Mouse (Mus musculus) heart, adult 8-10 months (tissue): ENCODE data around the gene Tenm4. TPM values are rescaled to one million over a fixed set of nuclear protein-coding genes. Genes with fewer than 3 reads are reported as not detected.

Experiments
- DNase-seq: peaks from one replicate; pipeline ENCODE4 v3.0.0; 2022; ENCODE audit warnings: low spot score
- total RNA-seq, 4 experiments: library from RNA; stranded (reverse); gene quantifications; 2 replicates each; pipeline ENCODE4 v1.2.4; 2022

Gene Tenm4
- total RNA-seq, 4 experiments from 2014 or later, result 0.34 to 1.4 (median 1.00) TPM

DNA sequence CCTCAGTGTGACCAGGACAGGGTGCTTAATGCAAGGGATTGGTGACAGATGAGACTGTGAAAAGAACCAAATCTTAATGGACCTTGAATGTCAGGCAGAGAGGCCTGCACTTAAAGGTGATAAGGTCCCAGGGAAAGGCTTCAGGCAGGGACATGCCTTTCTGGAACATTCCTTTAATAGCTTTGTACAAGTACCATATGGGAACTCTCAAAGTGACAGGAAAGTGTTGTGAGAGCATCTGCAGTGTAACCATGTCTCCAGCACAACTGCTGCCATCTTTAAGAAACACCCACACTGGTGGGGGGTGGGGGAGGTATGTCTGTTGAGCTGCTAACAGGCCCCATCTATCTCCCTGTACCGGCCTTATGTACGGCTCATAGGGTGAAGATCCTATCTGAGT lies 506.0 kb downstream of the Tenm4 start:
- no peak for DNase-seq

DNA sequence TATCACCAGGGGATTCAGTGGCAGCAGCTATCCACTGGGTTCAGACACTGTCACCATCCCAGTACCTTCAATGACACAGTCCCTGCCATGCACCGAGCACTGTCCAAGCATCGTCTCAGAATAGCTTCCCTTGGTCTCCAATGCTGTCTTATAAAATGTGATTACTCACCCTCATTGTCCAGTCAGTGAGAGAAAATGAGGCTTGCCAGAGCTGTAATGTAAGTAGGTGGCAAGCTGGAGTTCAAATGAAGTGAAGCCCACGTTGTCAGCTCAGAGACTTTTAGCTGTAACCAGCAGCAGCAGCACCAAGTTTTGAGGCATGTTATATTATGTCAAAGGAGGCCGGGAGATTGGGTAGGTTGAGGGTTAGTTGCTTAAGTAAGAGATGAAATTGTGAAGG lies 507.2 kb downstream of the Tenm4 start:
- no peak for DNase-seq

DNA sequence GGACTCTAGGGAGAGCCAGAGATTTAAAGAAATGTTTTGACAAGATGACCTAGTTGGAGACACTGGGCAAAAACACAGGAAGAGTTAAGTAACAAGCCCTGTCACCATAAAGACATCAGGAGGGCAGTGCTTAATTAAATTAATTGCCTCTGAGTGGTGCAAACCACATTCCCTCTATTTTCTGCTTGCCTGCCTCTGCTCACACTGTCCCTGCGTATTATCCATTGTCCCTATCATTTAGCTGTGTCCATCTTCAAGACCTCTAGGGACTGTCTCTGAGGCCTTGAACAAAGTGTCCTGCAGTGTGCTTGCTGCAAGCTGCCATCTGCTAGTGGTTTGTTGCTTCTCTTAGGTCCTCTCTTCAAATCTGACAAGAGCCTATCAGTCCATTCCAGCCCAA lies 508.7 kb downstream of the Tenm4 start:
- DNase-seq, result no peak

DNA sequence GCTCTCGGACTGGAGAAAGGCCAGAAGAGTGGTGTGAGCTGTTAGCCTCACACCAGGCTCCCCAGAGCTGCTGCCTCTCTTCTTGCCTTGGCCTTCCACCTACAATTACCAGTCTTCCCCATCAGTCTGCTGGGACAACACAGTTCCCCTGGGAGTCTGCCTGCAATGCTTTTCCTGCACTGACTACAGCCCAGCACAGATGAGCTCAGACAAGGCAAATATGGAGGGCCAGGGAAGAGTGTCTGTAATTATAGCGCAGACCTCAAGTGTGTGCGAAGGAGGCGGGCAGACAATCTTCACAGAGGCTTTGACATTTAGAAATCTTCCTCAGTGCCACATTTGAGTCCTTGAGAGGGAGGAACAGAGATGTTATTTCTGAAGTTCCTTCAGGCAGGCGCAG lies 509.4 kb downstream of the Tenm4 start:
- DNase-seq, result no peak

DNA sequence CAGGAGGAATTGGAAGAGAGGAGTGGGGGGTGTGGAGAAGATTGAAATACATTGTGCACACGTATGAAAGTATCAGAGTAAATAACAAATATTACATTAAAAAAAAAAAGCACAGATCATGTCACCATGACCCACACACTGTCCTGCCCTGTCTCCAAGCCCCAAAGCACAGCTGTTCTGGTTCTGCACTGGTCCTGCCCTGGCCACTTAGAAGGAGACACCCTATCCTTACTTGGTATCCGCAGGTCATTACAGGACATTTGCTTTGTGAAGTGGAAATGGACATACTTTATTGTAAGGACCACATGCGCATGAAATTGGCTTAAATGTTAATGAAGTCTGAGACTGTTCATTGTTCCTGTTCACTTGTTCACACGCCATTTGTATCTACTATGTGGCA lies 510.8 kb downstream of the Tenm4 start:
- no peak for DNase-seq

DNA sequence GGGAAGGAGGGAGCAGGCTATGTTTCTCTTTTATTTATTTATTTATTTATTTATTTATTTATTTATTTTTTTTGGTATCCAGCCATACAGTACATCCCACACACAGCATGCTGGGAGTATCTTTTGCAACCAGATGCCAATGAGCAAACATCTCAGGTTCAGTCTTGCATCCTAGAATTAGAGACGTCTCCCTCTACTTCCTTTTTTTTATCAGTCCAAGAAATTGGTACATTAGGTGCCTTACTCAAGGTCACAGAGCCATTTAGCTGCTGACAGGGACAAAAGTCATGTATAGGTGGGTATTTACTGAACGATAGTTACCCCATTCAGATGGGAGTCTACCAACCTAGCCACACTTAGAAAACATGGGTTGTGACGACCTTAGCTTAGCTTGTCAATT lies 517.1 kb downstream of the Tenm4 start:
- no peak for DNase-seq

DNA sequence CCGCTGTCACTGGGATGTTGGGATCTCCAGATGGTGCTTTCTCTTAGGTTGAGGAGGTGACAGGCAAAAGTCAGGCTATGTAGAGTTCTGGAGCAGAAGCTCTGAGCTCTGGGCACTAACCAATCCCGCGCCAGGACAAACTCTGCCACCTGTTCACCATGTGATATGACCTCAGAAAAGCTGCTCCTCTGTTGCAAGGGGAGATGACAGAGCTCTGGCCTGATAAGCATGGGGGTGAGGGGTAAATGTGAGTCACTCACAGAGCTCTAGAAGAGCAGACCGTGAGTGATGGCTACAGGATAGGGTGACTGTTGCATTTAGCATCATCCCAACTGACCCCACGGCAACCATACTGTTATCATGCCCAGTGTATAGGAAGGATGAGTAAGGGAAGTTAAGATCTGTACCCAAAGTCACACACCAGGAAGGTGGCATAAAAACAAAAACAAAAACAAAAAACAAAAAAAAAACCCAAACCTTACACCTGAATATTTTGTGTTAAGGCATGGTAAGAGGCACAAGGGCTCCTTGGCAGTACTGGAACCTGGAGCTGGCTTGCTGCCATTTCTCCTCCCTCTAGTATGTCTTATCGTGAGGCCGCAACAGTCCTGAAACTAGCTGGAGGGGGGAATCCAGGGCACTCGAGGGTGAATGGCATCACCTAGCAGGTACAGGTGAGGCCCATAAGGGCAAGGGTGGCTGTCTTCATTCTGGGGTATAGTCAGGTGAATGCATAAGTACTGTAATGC lies 530.2 kb downstream of the Tenm4 start:
- no peak for DNase-seq

DNA sequence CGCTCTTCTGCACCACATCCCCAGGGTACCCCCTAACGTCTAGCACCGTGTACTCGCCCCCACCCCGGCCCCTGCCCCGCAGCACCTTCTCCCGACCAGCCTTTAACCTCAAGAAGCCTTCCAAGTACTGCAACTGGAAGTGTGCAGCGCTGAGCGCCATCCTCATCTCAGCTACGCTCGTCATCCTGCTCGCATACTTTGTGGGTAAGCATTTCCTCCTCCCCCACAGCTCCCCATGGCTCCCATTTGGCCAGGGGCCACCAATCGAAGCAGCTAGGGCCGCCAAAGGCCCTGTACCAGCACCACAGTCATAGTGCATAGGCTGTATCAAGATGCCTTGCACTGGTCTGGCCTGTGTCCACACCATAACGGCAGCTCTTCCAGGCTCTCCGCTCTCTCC lies 532.9 kb downstream of the Tenm4 start:
- DNase-seq, result no peak

DNA sequence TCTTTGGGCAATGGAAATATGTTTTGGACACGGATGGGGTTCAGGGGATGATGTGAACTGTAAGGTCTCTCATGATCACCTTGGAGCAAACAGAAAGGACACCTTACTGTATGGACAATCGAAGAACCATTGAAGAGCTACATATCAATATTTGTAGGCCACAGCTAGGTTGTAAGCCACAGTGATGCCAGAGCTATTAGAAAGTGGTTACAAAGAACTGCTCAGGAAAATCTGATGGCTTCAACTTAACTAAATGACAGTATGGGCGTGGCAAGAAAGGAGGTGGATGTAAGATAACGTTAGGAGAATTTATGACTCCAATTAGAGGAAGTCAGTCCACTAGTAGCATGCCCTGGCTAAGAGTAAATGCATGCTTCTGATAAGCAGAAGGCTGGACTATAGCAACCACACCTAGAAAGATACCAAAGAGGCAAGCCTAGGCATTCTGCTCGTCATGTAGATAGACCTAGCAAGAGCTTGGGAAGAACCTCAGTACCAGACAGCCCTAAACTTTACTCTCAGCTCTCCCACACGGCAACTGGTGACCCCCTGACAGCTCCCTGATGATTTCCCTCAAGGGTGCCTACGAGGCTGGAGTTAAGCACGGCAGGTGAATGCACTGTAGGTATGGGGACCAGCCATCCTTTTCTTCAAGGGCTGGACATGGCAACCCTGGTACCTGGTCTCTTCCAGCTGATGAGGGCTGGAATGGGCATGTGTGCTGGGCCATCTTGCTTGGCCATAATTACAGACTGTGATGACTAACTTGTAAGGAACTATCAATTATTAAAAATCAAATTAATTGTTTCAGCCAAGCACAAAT lies 534.5 kb downstream of the Tenm4 start:
- DNase-seq, result no peak

DNA sequence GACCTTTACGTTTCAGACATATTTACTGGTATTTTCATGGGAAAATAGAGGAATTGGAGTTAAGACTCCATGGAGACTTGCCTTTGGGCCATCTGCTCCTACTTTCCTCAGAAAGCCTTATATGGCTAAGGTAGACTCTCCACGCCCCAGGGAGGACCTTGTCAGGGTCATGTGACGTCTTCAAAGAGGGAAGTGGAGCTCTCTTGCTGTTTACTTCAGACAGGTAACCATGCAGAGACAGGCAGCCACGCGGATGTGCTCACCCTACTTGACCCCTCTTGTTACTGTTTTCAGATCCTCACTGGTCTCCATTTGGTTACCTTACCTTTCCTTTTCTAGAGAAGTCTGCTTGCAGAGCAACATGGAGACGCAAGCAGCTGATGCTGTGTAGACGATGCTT lies 535.5 kb downstream of the Tenm4 start:
- DNase-seq, result no peak

DNA sequence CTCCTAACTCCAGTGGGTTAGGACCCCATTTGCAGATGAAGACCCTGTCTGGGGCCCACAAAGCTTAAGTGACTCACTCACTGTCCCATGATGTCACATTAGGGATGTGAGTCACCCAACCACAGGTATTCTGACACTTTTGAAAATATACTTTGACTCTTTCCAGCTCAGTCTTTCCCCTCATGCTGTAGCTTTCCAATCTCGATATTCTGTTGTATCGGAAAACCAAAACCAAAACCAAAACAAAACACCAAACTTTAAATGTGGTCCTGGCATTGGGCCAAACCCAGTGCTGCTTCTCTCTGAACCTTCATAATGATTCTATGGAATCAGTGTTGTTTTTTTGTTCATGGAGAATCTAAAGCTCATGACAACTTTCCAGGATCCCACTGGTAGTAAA lies 536.1 kb downstream of the Tenm4 start:
- DNase-seq, result no peak

DNA sequence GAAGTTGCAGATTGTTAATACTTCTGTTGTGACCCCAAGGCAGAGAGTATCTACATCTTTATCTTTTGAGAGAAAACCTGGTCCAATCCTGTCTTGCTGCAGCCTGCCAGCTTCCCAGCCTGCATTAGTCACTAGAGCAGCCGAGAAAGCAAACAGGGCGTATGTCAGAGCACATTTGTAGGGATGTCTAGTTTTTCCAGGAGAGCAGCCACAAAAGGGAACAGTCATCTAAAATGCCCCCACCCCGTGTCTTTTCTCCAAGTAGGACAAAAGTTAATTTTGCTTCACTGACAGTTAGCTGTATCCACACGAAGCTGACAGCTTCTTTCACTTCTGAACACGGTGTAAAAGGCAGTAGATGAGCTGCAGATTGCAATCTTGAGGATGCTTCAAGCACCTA lies 537.0 kb downstream of the Tenm4 start:
- DNase-seq, result no peak

DNA sequence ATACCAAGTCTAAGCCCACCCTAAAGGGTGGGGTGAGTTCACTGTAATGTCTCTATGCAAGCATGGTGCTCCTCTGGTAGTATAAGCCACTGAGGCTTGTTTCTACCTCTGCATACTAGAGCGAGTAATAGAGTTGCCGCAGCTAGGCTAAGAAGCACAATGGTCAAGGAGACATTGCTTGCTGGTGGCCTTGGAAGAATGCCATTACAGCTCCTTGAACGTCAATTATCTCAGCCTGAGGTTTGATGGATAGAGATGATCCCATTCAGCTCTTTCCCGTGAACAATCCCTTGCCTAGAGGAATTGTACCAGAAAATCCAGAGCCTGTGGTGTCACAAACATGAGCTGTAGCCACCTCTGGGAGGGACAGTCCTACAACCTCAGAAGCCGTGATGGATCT lies 537.5 kb downstream of the Tenm4 start:
- DNase-seq, result no peak

DNA sequence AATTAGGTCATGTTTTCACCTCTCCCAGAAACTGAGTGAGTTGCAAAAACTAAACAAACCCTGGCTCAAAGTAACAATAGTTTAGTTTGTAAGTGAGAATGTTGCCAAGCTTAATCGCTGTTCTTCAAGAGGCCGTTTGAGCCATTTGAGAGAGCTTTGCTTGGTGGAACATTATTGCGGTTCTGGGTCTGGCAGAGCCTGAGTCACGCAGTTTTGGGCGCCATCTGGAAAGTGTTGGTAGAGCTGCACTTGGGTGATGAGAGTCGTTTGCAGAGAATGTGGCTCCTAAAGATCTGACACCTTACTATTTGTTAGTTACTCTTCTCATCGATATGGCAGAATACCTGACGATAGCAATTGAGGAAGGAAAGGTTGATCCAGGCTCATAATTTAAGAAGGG lies 537.9 kb downstream of the Tenm4 start:
- no peak for DNase-seq

DNA sequence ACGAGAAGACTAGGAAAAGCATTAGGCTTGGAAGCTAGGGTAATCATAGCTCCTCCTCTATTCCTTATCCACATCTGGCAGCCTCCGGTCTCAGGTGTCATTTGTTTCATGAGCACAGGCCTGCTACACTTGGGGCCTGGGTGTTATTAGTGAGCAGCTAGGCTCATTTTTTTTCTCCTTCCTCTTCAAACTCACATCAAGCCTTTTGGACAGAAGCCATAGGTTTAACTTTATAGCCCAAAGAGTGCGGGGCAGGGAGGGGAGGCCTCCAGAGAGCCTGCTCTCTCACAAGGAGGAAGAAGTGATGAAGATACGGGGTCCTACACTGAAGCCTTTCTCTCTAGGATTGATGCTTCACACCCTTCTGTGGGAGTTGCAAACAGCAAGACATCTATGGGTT lies 538.8 kb downstream of the Tenm4 start:
- DNase-seq, result no peak

DNA sequence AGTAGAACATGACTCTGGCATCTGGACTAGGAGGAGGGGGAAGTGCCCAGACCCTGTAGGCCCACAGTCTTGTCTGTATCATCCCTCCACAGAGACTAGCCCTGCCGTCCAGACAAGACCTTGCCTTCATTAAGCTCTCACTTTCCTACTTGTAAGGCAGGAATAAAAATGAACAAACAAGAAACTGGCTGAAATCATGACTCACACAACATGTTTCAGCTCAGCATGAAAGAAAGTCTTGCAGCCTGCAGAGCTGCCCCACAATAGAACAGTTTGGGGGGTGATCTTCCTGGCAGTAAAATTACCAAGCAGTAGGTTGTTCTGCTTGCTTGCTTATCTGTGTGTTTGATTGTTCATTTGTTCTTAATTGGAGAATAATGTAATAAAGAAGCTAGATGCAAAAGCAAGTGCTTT lies 539.6 kb downstream of the Tenm4 start:
- no peak for DNase-seq

DNA sequence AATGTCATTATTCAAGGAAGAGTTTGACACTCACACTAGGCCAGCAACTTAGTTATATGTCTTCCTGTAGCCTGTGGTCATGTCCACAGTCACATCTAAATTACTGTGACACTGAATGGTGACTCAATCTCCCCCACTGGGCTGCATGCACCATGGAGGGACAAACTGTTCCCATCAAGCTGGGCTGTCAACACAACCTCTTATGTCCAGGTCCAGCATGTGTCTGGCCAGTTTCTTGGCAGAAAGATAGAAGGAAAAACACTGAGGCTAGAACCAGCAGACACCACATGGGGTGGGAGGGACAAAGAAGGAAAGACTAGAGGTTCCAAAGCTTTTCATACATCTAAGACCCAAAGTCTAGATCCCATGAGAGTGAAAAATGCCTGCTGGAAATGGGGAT lies 541.8 kb downstream of the Tenm4 start:
- peak; percentile 71 for DNase-seq

DNA sequence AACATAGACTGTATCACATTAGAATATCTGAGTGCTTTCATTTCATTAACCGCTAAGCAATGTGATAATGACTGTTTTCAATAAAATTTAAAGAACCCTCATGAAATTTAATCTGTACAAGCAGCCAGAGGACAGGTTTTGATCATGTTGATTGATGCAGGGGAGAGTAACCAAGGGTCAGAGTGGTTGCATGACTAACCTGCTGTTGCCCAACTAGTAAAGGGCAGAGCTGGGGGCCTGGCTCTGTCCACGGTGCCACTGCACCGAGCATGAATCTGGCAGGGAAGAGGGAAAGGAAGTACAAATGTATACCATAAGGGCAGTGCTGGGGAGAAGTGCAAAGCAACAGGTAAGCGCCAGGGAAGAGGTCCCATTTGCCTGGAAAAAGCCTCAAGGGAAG lies 545.9 kb downstream of the Tenm4 start:
- no peak for DNase-seq

DNA sequence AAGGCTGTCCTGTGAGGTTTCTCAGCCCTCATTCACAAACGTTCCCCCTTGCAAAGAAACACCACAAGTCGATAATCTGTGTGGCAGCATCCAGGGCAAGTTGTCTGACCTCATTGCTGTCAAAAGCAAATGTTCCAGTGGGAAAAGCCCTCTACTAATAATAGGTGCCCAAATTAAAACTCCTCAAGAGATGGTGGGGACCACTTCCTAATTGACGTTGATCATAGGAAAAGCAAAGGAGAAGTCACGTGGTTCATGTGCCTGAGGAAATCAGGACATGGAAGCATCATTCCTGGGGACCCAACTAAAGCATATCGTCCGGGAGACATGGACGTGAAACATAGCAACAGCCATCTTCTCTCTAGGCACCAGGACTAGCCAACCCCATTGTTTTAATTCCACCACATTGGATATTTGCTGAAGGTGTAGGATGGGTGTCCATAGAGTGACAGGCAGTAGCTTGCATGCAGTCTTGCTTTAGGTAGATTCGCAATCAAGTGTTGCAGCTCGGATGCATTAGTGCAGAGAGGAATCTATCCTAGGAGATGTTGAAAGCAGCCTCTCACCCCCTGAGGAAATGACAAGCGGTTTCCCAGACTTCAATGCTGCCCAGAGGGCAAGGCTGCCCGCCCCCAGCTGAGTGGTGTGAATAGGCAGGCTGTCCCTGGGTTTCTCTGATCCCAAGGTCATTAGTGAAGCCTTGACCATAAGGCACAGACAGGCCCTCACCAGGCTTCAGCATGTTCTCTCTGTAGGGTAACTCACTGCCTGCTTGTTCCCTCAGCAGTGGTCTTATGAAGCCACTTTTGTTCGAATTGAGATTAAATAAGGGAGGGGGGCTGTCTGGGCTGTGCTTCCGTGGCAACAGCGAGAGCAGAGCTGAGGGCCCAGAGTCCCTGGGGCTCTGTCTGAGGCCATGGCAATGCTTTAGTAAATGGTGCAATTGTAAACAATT lies 547.4 kb downstream of the Tenm4 start:
- DNase-seq, result no peak

DNA sequence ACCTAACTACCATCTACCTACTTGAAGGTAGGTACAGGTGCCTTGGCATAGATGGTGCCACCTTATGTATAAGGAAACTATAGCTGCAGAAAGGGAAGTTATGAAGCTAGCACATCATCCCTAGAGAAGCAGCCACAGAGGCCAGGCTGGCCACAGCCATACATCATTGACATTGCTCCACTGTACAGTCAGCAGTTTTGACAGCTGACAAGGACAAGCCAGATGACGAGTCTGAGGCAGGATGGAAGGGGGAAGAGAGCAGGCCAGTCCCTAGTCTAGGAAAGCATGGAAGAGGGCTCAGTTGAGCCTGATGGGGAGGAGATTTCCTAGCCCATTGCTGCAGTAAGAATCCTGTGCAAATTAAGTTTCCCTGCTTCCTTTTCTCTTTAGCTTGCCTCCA lies 548.9 kb downstream of the Tenm4 start:
- no peak for DNase-seq

DNA sequence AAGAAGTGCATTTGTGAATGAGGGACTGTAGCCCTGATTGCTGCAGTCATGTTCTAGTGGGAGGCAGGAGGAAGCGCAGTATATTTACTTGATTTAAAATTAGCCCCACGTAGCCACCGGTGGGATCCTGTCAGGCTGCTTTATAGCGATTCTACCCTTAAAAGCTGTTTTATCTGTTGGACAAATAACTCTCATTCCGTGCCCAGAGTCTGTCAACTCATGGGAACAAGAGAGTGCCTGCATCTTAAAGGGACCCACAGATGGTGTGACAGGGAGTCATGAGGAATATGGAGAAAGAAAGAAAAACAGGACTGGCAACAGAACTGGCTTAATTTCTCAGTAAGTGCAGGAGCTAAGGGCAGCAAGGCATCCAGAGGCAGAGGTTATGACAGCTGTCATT lies 549.4 kb downstream of the Tenm4 start:
- DNase-seq, result no peak

DNA sequence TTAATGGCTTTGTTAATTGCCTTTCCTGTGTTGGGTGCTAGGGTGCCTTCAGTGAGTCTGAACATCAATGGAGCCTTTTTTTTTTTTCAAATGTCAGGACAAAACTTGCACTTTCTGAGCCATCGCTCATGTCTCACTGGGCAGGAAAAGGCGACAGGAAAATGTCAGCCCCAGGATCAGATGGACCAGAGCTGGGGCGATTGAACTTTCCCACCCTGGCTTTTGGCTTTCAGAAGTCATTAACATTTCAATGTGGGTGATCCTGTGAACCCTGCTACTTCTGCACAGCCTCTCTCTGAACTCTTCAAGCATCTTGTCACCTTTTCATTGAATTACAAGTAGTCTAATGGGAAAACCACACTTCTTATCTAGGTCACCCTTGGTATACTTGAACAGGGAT lies 551.8 kb downstream of the Tenm4 start:
- no peak for DNase-seq
